Mouse (Mus musculus): ENCODE results near the gene Ly6g5b. TPM values are rescaled to one million over a fixed set of nuclear protein-coding genes. Genes with fewer than 3 reads are reported as not detected.

The Ly6g5b gene
- polyA plus RNA-seq, 1 experiment, result 0.03 TPM

DNA sequence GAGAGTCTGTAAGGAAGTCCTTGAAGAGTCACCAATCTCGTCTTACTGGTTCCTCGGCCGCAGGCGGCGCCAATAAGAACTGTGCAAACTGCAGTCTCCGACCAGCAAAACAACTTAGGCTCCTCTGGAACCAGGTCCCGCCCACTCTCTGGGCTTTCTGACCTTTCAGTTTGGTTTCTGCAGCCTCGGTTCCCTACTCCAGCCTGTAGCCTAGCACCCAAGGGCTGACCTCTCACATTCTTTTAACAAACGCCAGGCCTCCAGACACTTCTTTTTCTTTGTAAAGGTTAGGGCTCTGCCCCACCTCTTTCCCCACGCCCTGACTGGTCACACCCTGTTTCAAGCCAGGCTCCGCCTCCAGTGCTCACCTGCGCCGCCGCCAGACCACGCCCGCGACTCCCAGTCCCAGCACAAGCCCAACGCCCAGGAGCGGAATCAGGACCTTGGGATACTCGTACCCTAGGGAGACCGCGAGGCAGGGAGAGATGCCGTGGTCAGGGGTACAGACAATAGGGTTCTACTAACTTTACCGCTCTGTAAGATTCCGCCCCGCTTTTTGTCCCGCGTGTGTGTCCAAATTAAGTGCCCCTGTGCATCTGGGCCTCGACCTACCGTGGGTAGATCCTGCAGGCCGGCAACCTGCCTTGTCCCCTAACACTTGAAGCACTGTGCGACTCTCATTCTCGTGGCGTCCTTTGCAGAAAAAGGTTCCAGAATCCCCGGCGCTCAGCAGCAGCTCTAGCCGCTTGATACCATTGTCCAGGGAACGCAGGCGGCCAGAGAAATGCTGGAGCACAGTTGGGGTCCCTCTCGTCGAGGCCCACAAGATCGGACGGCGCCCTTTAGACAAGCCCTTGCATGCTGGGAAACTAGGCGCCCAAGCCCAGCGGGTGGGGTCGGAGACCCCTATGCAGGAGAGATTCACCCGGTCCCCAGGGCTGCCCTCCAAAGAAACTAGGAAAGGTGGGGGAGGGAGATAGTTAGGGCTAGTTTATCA is 50.0 kb downstream of the Ly6g5b start, which contains the start of gene Ly6g6c:
Ly6g6c (plus strand) TSS at position 438 of the 997 bp plus-strand sequence.
- no peaks in the 10 kb centered on the region; the same call in 1 of the 2 replicates for H3K9me3 ChIP-seq (ENCODE audit: control insufficient read depth, low read length)
- H3K27me3 ChIP-seq (ENCODE audit: control insufficient read depth), result peaks cover 79% of the 10 kb centered on the region
- H3K4me1 ChIP-seq (ENCODE audit: control insufficient read depth), result peaks cover 40% of the 10 kb centered on the region
- H3K36me3 ChIP-seq (ENCODE audit: control insufficient read depth), result peaks cover 5% of the 10 kb centered on the region
- H3K4me3 ChIP-seq (replicated peaks), result peak within 1 kb of the TSS; percentile 23
- no peak for TF ChIP-seq TAL1 (IDR thresholded peaks at IDR 0.05; ENCODE audit: low read length)
- TF ChIP-seq GATA1 (IDR thresholded peaks at IDR 0.05; ENCODE audit: low read length), result no peak

DNA sequence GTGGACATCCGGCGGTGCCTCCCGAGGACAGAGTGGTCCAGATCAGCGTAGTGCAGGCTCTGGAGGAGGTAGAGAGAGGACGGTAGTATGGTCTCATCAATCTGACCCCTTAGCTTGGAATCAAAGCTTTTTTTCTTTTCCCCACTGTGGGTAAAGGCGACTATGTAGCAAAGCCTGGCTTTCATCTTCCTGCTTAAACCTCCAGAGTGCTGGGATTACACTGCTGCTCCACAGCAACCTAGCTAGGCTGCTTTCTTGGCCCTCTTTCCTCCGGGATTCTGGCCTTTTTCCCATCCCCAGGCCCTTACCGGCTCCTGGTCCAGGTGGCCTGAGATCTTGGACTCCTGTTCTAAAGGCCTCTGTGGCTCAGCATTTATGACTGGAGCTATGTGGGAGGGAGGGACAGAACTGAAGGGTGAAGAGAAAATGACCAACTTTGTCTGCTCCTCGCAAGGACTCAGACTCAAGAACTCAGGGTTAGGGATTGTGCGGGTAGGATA is 50.8 kb downstream of the Ly6g5b start:
- TF ChIP-seq GATA1 (IDR thresholded peaks at IDR 0.05; ENCODE audit: low read length) (no peak), TAL1 (IDR thresholded peaks at IDR 0.05; ENCODE audit: low read length) (no peak)
- Histone ChIP-seq H3K36me3 (ENCODE audit: control insufficient read depth) (peaks cover 5% of the 10 kb centered on the region), H3K4me3 (replicated peaks) (no peak overlapping the region), H3K27me3 (ENCODE audit: control insufficient read depth) (peaks cover 79% of the 10 kb centered on the region), H3K9me3 (ENCODE audit: control insufficient read depth, low read length) (no peaks in the 10 kb centered on the region; the same call in 1 of the 2 replicates), H3K4me1 (ENCODE audit: control insufficient read depth) (peaks cover 48% of the 10 kb centered on the region)

Other genes starting within 250 kb of the Ly6g5b start
- gene Zbtb12, start 235.9 kb downstream of the Ly6g5b start, polyA plus RNA-seq (2012), result 0.24 and 0.25 TPM in 2 replicates
- not detected in 2 replicates for gene Gm20547, start 233.4 kb downstream of the Ly6g5b start, polyA plus RNA-seq (2012)
- gene C2, start 217.2 kb downstream of the Ly6g5b start, polyA plus RNA-seq (2012), result 0.13 and 0.17 TPM in 2 replicates
- gene Ehmt2, start 217.0 kb downstream of the Ly6g5b start, polyA plus RNA-seq (2012), result 6.2 and 6.4 TPM in 2 replicates
- gene Slc44a4, start 201.0 kb downstream of the Ly6g5b start, polyA plus RNA-seq (2012), result not detected in 2 replicates
- 0.31 and 0.38 TPM in 2 replicates for gene Neu1, start 184.2 kb downstream of the Ly6g5b start, polyA plus RNA-seq (2012)
- gene Hspa1b, start 156.2 kb downstream of the Ly6g5b start, polyA plus RNA-seq (2012), result 408 and 454 TPM in 2 replicates
- not detected in 2 replicates for gene Gm20481, start 145.5 kb downstream of the Ly6g5b start, polyA plus RNA-seq (2012)
- 195 and 214 TPM in 2 replicates for gene Hspa1a, start 143.3 kb downstream of the Ly6g5b start, polyA plus RNA-seq (2012)
- gene Hspa1l, start 142.7 kb downstream of the Ly6g5b start, polyA plus RNA-seq (2012), result 0.04 TPM in 1 of 2 replicates, not detected in the other
- gene Lsm2, start 133.6 kb downstream of the Ly6g5b start, polyA plus RNA-seq (2012), result 15.9 and 21.4 TPM in 2 replicates
- 41.7 and 44.9 TPM in 2 replicates for gene Vars, start 114.4 kb downstream of the Ly6g5b start, polyA plus RNA-seq (2012)
- gene Vwa7, start 98.8 kb downstream of the Ly6g5b start, polyA plus RNA-seq (2012), result 0.01 TPM in 2 replicates
- 0.87 and 0.97 TPM in 2 replicates for gene Sapcd1, start 87.4 kb downstream of the Ly6g5b start, polyA plus RNA-seq (2012)
- 0.90 and 1.3 TPM in 2 replicates for gene Msh5, start 68.7 kb downstream of the Ly6g5b start, polyA plus RNA-seq (2012)
- 5.1 and 6.0 TPM in 2 replicates for gene Clic1, start 65.5 kb downstream of the Ly6g5b start, polyA plus RNA-seq (2012)
- 0.78 and 0.92 TPM in 2 replicates for gene Ddah2, start 56.4 kb downstream of the Ly6g5b start, polyA plus RNA-seq (2012)
- gene Ly6g6c, start 50.0 kb downstream of the Ly6g5b start, polyA plus RNA-seq (2012), result not detected in 2 replicates
- gene Mpig6b, start 49.2 kb downstream of the Ly6g5b start, polyA plus RNA-seq (2012), result 0.05 TPM in 1 of 2 replicates, not detected in the other
- gene Ly6g6e, start 38.5 kb downstream of the Ly6g5b start, polyA plus RNA-seq (2012), result not detected in 2 replicates
- gene Ly6g6d, start 37.4 kb downstream of the Ly6g5b start, polyA plus RNA-seq (2012), result not detected in 2 replicates
- 0.07 and 0.08 TPM in 2 replicates for gene Ly6g6f, start 29.8 kb downstream of the Ly6g5b start, polyA plus RNA-seq (2012)
- 10.1 and 10.3 TPM in 2 replicates for gene Abhd16a, start 26.2 kb downstream of the Ly6g5b start, polyA plus RNA-seq (2012)
- not detected in 2 replicates for gene Ly6g5c, start 7.1 kb downstream of the Ly6g5b start, polyA plus RNA-seq (2012)
- 11.0 and 12.4 TPM in 2 replicates for gene Gpank1, start 6.0 kb upstream of the Ly6g5b start, polyA plus RNA-seq (2012)
- gene Csnk2b, start 6.6 kb upstream of the Ly6g5b start, polyA plus RNA-seq (2012), result 10.2 and 11.2 TPM in 2 replicates
- 0.27 and 0.48 TPM in 2 replicates for gene D17H6S53E, start 10.9 kb upstream of the Ly6g5b start, polyA plus RNA-seq (2012)
- gene Apom, start 16.6 kb upstream of the Ly6g5b start, polyA plus RNA-seq (2012), result 0.10 and 0.20 TPM in 2 replicates
- gene Bag6, start 19.8 kb upstream of the Ly6g5b start, polyA plus RNA-seq (2012), result 88.8 and 102 TPM in 2 replicates
- gene Prrc2a, start 49.5 kb upstream of the Ly6g5b start, polyA plus RNA-seq (2012), result 70.4 and 133 TPM in 2 replicates
- 0.27 TPM in 1 of 2 replicates, not detected in the other for gene Aif1, start 60.6 kb upstream of the Ly6g5b start, polyA plus RNA-seq (2012)
- not detected in 2 replicates for gene Lst1, start 73.0 kb upstream of the Ly6g5b start, polyA plus RNA-seq (2012)
- gene Ltb, start 79.0 kb upstream of the Ly6g5b start, polyA plus RNA-seq (2012), result 0.07 and 0.08 TPM in 2 replicates
- 0.07 and 0.09 TPM in 2 replicates for gene Tnf, start 86.6 kb upstream of the Ly6g5b start, polyA plus RNA-seq (2012)
- 0.03 TPM in 1 of 2 replicates, not detected in the other for gene Lta, start 89.9 kb upstream of the Ly6g5b start, polyA plus RNA-seq (2012)
- not detected in 2 replicates for gene Gm16181, start 105.4 kb upstream of the Ly6g5b start, polyA plus RNA-seq (2012)
- 0.04 and 0.37 TPM in 2 replicates for gene Atp6v1g2, start 118.2 kb upstream of the Ly6g5b start, polyA plus RNA-seq (2012)
- gene Nfkbil1, start 120.4 kb upstream of the Ly6g5b start, polyA plus RNA-seq (2012), result 1.6 TPM in 2 replicates
- gene Ddx39b, start 126.3 kb upstream of the Ly6g5b start, polyA plus RNA-seq (2012), result 18.8 and 20.8 TPM in 2 replicates
- 2.4 and 2.7 TPM in 2 replicates for gene H2-D1, start 147.3 kb upstream of the Ly6g5b start, polyA plus RNA-seq (2012)
- gene H2-Q1, start 205.0 kb upstream of the Ly6g5b start, polyA plus RNA-seq (2012), result not detected in 2 replicates
- gene H2-Q2, start 226.8 kb upstream of the Ly6g5b start, polyA plus RNA-seq (2012), result not detected in 2 replicates

Measured in erythroblast, embryonic 14.5 days (primary cell).